Mouse (Mus musculus): ENCODE measurements around the gene Gas7.

GRCm38 (mm10) chr11:67414346-67414940 is 40.8 kb upstream of the Gas7 start:
- TF ChIP-seq GATA1 (IDR thresholded peaks at IDR 0.05; ENCODE audit: borderline replicate concordance, low read length) = no peak
- TF ChIP-seq FLI1 (IDR thresholded peaks at IDR 0.05; ENCODE audit: low read length) = no peak

Measured in megakaryocyte, embryonic 14.5 days (primary cell).